Mouse (Mus musculus) G1E (cell line): ENCODE measurements around the gene Nup107.

ENCODE experiments used
- CTCF ChIP-seq: IDR thresholded peaks from 2 replicates; pipeline ENCODE4 v1.5.1; 2012; ENCODE audit warnings: low read depth, low read length, inconsistent platforms, mixed read lengths
- GATA1 ChIP-seq: IDR thresholded peaks from 2 replicates; pipeline ENCODE4 v1.6.1; 2012; ENCODE audit warnings: borderline replicate concordance, low read length, inconsistent platforms, mixed read lengths
- TAL1 ChIP-seq: conservative IDR thresholded peaks from 2 replicates; pipeline ENCODE4 v1.6.1; 2012; ENCODE audit warnings: low read depth, low read length, inconsistent platforms, mixed read lengths

DNA sequence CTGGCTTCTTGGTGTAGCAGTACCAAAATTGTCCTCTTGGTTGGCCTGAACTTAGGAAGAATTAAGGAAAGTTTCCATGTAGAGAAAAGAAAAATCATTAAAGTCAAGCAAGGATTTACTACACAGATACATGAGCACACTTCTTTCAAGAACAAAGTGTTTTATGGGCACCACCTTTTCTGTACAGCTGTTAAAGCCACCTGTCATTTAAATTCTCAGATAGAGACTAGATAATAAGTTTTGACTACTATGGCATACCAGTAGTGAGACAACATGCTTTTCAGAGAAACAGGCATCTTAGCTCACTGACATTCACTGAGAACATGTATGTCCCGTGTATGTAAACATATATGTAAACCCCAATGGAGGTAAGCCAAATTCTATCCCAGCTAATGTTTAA lies 2.5 kb downstream of the Nup107 start:
- TF ChIP-seq CTCF = no peak
- no peak for TF ChIP-seq GATA1
- TF ChIP-seq TAL1 = no peak
